Mouse (Mus musculus) midbrain, embryonic 11.5 days (tissue): ENCODE data around the gene Gas2l1. TPM values are rescaled to one million over a fixed set of nuclear protein-coding genes. Genes with fewer than 3 reads are reported as not detected.

Experiments
- microRNA-seq: library from miRNA; unstranded; fragments of <30 nt; microRNA quantifications from one replicate; pipeline ENCODE4, GENCODE M21; 2017
- polyA plus RNA-seq: library from polyadenylated mRNA; unstranded; fragments of >200 nt; fragmentation: Nextera tagmentation; extraction: Ambion mirVana; gene quantifications from 2 replicates; pipeline ENCODE4 v1.2.1, GENCODE M21; 2014

Gene Gas2l1
- polyA plus RNA-seq, 1 experiment from 2014 or later: 23.1 TPM

Small RNA genes within 50 kb of the gene (microRNA-seq; reads per million reads assigned to microRNA genes)
- gene Gm47296: not detected

Other genes with a start within 250 kb of the Gas2l1 start
- gene Nf2, start 215.8 kb downstream of the Gas2l1 start, polyA plus RNA-seq: 46.9 and 51.0 TPM in 2 replicates
- 75.4 and 79.1 TPM in 2 replicates for gene Nipsnap1, start 191.4 kb downstream of the Gas2l1 start, polyA plus RNA-seq
- gene Thoc5, start 170.0 kb downstream of the Gas2l1 start, polyA plus RNA-seq: 61.2 and 65.5 TPM in 2 replicates
- gene Nefh, start 117.3 kb downstream of the Gas2l1 start, polyA plus RNA-seq: 0.77 and 0.79 TPM in 2 replicates
- 59.5 and 61.6 TPM in 2 replicates for gene Ap1b1, start 78.5 kb downstream of the Gas2l1 start, polyA plus RNA-seq
- gene Rasl10a, start 7.2 kb downstream of the Gas2l1 start, polyA plus RNA-seq: 0.19 and 0.37 TPM in 2 replicates
- gene Rhbdd3, start 33.6 kb upstream of the Gas2l1 start, polyA plus RNA-seq: 20.4 and 21.3 TPM in 2 replicates
- gene Ewsr1, start 33.9 kb upstream of the Gas2l1 start, polyA plus RNA-seq: 419 and 422 TPM in 2 replicates
- 12.3 and 13.7 TPM in 2 replicates for gene Emid1, start 86.9 kb upstream of the Gas2l1 start, polyA plus RNA-seq
- 4.9 and 6.9 TPM in 2 replicates for gene Kremen1, start 196.2 kb upstream of the Gas2l1 start, polyA plus RNA-seq